Mouse (Mus musculus): ENCODE measurements at regions not wholly inside any gene's neighbourhood (a gene's known extent, or its start where the extent isn't known, plus 50 kb on each side); places are given as distances from the start of the nearest gene placed in this dataset.

- DNase-seq (ENCODE audit: low read depth): no peak
Measured at GRCm38 (mm10) chr8:26811533-26812236, 165.4 kb upstream of the Zfp703 start.

- DNase-seq (ENCODE audit: low read depth): no peak
Measured at GRCm38 (mm10) chr8:26813198-26813815, 163.8 kb upstream of the Zfp703 start.

GRCm38 (mm10) chr8:26815020-26815584 lies 162.0 kb upstream of the Zfp703 start:
- no peak for DNase-seq (ENCODE audit: low read depth)

GRCm38 (mm10) chr8:26816977-26817376 lies 160.1 kb upstream of the Zfp703 start:
- no peak for DNase-seq (ENCODE audit: low read depth)

GRCm38 (mm10) chr8:26824189-26824941 lies 152.8 kb upstream of the Zfp703 start:
- DNase-seq (ENCODE audit: low read depth): no peak

- no peak for DNase-seq (ENCODE audit: low read depth)
Measured at GRCm38 (mm10) chr8:26828311-26828909, 148.7 kb upstream of the Zfp703 start.

- no peak for DNase-seq (ENCODE audit: low read depth)
Measured at GRCm38 (mm10) chr8:26829313-26829712, 147.8 kb upstream of the Zfp703 start.

GRCm38 (mm10) chr8:26831148-26831547 lies 146.0 kb upstream of the Zfp703 start:
- no peak for DNase-seq (ENCODE audit: low read depth)

GRCm38 (mm10) chr8:26831790-26832189 lies 145.3 kb upstream of the Zfp703 start:
- DNase-seq (ENCODE audit: low read depth): no peak

GRCm38 (mm10) chr8:26832546-26832945 lies 144.6 kb upstream of the Zfp703 start:
- no peak for DNase-seq (ENCODE audit: low read depth)

GRCm38 (mm10) chr8:26833297-26833696 lies 143.8 kb upstream of the Zfp703 start:
- DNase-seq (ENCODE audit: low read depth): no peak

GRCm38 (mm10) chr8:26833784-26834183 lies 143.3 kb upstream of the Zfp703 start:
- DNase-seq (ENCODE audit: low read depth): no peak

GRCm38 (mm10) chr8:26834604-26835003 lies 142.5 kb upstream of the Zfp703 start:
- DNase-seq (ENCODE audit: low read depth): no peak

- DNase-seq (ENCODE audit: low read depth): no peak
Measured at GRCm38 (mm10) chr8:26835076-26835475, 142.0 kb upstream of the Zfp703 start.

- DNase-seq (ENCODE audit: low read depth): no peak
Measured at GRCm38 (mm10) chr8:26835616-26836015, 141.5 kb upstream of the Zfp703 start.

- no peak for DNase-seq (ENCODE audit: low read depth)
Measured at GRCm38 (mm10) chr8:26836552-26836951, 140.6 kb upstream of the Zfp703 start.

GRCm38 (mm10) chr8:26840286-26840685 lies 136.8 kb upstream of the Zfp703 start:
- DNase-seq (ENCODE audit: low read depth): no peak

GRCm38 (mm10) chr8:26840745-26841680 lies 136.1 kb upstream of the Zfp703 start:
- DNase-seq (ENCODE audit: low read depth): no peak

- DNase-seq (ENCODE audit: low read depth): no peak
Measured at GRCm38 (mm10) chr8:26843714-26844113, 133.4 kb upstream of the Zfp703 start.

- no peak for DNase-seq (ENCODE audit: low read depth)
Measured at GRCm38 (mm10) chr8:26844132-26844808, 132.9 kb upstream of the Zfp703 start.

- DNase-seq (ENCODE audit: low read depth): no peak
Measured at GRCm38 (mm10) chr8:26844809-26845143, 132.3 kb upstream of the Zfp703 start.

Data from induced T-regulatory cell, adult 2 months (primary cell).